Comparison of ENCODE assay signal across 19 mouse cellular contexts in genomic region chr17:25895891-25896290, GRCm38 (mm10). TPM values are rescaled to one million over a fixed set of nuclear protein-coding genes. Genes with fewer than 3 reads are reported as not detected.
DNase-seq lines count a peak whose midpoint lies in the region; ATAC-seq and TF ChIP-seq lines count a peak whose summit lies in the region.
"Had no signal": no experiment of that assay in that cellular context is flagged by ENCODE, and none has a peak within 500 bp of the region (broad histone marks: within the 10 kb centered on the region; RNA-seq: fewer than 3 reads in every experiment).

No protein-coding gene starts in this region.

- intact Hi-C loops in left cerebral cortex, adult 2 months (cut with DNase I): loop anchor here (5.0 to 10.0 kb wide), 2 partner anchors 46 to 199 kb away; partner anchors contain the start of genes Decr2, Nhlrc4, Nme4 and Pigq

- no peak for TF ChIP-seq CTCF in left cerebral cortex, adult 2 months (IDR thresholded peaks at IDR 0.05)

- H3K27ac ChIP-seq in hindbrain, embryonic 11.5 days (ENCODE audit: low read depth, low read length): 0 out of 2 replicates have a peak overlapping the region, but pooled peaks have one; percentile 36
- H3K27ac ChIP-seq in hindbrain, embryonic 14.5 days: no peak overlapping the region
- peak overlapping the region; percentile 40 for H3K27ac ChIP-seq in left cerebral cortex, adult 2 months
- H3K27ac ChIP-seq in hindbrain, embryonic 16.5 days (ENCODE audit: low read depth, low read length): 0 out of 2 replicates have a peak overlapping the region, but pooled peaks have one; percentile 13
- H3K27ac ChIP-seq: heart, adult 2 months; limb, embryonic 15.5 days; liver, embryonic 15.5 days; macrophage; midbrain, embryonic 13.5 days; neural tube, embryonic 15.5 days had no signal

- H3K27me3 ChIP-seq in hindbrain, embryonic 11.5 days (ENCODE audit: control insufficient read depth, insufficient read depth, low read length): no peaks in the 10 kb centered on the region
- no peaks in the 10 kb centered on the region for H3K27me3 ChIP-seq in hindbrain, embryonic 14.5 days (ENCODE audit: control insufficient read depth, insufficient read depth, low read length)
- no peaks in the 10 kb centered on the region for H3K27me3 ChIP-seq in hindbrain, embryonic 16.5 days (replicated peaks; ENCODE audit: control insufficient read depth, insufficient read depth, low read length)
- H3K27me3 ChIP-seq: limb, embryonic 15.5 days; liver, embryonic 15.5 days; midbrain, embryonic 13.5 days; neural tube, embryonic 15.5 days had no signal

- H3K9me3 ChIP-seq in hindbrain, embryonic 11.5 days (ENCODE audit: control insufficient read depth, low read length): no peaks in the 10 kb centered on the region
- no peaks in the 10 kb centered on the region for H3K9me3 ChIP-seq in hindbrain, embryonic 14.5 days (ENCODE audit: control insufficient read depth, low read length)
- no peaks in the 10 kb centered on the region for H3K9me3 ChIP-seq in hindbrain, embryonic 16.5 days (ENCODE audit: control insufficient read depth, low read length)
- H3K9me3 ChIP-seq: limb, embryonic 15.5 days; liver, embryonic 15.5 days; midbrain, embryonic 13.5 days; neural tube, embryonic 15.5 days had no signal

- H3K4me2 ChIP-seq in hindbrain, embryonic 11.5 days (replicated peaks; ENCODE audit: low read depth, low read length): no peak overlapping the region
- no peak overlapping the region for H3K4me2 ChIP-seq in hindbrain, embryonic 14.5 days (replicated peaks)
- H3K4me2 ChIP-seq in hindbrain, embryonic 16.5 days (ENCODE audit: low read length): no peak overlapping the region
- H3K4me2 ChIP-seq: limb, embryonic 15.5 days; liver, embryonic 15.5 days; midbrain, embryonic 13.5 days; neural tube, embryonic 15.5 days had no signal

- H3K36me3 ChIP-seq in hindbrain, embryonic 11.5 days (ENCODE audit: control insufficient read depth, insufficient read depth, low read length): no peaks in the 10 kb centered on the region
- no peaks in the 10 kb centered on the region for H3K36me3 ChIP-seq in hindbrain, embryonic 14.5 days (replicated peaks; ENCODE audit: control insufficient read depth, insufficient read depth)
- 0 out of 2 replicates have a peak, but pooled peaks cover 3% of the 10 kb centered on the region for H3K36me3 ChIP-seq in hindbrain, embryonic 16.5 days (ENCODE audit: control insufficient read depth, insufficient read depth, low read length)

- H3K9ac ChIP-seq in hindbrain, embryonic 11.5 days (ENCODE audit: low read depth, low read length): 0 out of 2 replicates have a peak overlapping the region, but pooled peaks have one; percentile 15
- no peak overlapping the region for H3K9ac ChIP-seq in hindbrain, embryonic 14.5 days
- no peak overlapping the region for H3K9ac ChIP-seq in hindbrain, embryonic 16.5 days (ENCODE audit: low read depth, low read length)
- H3K9ac ChIP-seq: limb, embryonic 15.5 days; liver, embryonic 15.5 days; midbrain, embryonic 13.5 days; neural tube, embryonic 15.5 days had no signal

- WGBS in hindbrain, embryonic 11.5 days: 68% methylated on average over 12 of the region's 12 CpGs
- 57% methylated on average over 12 of the region's 12 CpGs for WGBS in hindbrain, embryonic 14.5 days
- WGBS in hindbrain, embryonic 16.5 days: 68% methylated on average over 12 of the region's 12 CpGs

- peaks cover 7% of the 10 kb centered on the region for H3K4me1 ChIP-seq in hindbrain, embryonic 11.5 days (replicated peaks; ENCODE audit: control insufficient read depth, insufficient read depth, low read length)
- H3K4me1 ChIP-seq in hindbrain, embryonic 14.5 days (replicated peaks; ENCODE audit: control insufficient read depth, insufficient read depth, low read length): no peaks in the 10 kb centered on the region; the same call in 1 of the 2 replicates
- no peaks in the 10 kb centered on the region; the same call in none of the 2 replicates for H3K4me1 ChIP-seq in hindbrain, embryonic 16.5 days (ENCODE audit: control insufficient read depth, insufficient read depth, low read depth, low read length)

- H3K4me3 ChIP-seq in hindbrain, embryonic 11.5 days (ENCODE audit: low read depth, low read length): no peak overlapping the region
- H3K4me3 ChIP-seq in hindbrain, embryonic 14.5 days (replicated peaks; ENCODE audit: low read length): no peak overlapping the region
- no peak overlapping the region for H3K4me3 ChIP-seq in left cerebral cortex, adult 2 months
- no peak overlapping the region for H3K4me3 ChIP-seq in hindbrain, embryonic 16.5 days (ENCODE audit: low read length)
- H3K4me3 ChIP-seq: heart, adult 2 months; limb, embryonic 15.5 days; liver, embryonic 15.5 days; midbrain, embryonic 13.5 days; neural tube, embryonic 15.5 days had no signal

- no peak for ATAC-seq in hindbrain, embryonic 11.5 days (ENCODE audit: low FRiP score)
- ATAC-seq in hindbrain, embryonic 14.5 days (ENCODE audit: low FRiP score): no peak
- ATAC-seq in hindbrain, embryonic 16.5 days: no peak
- ATAC-seq: intestine, embryonic 16.5 days; midbrain, embryonic 13.5 days had no signal

- peak; percentile 22 for DNase-seq in embryo, embryonic 10 days (ENCODE audit: low spot score)
- DNase-seq in embryo, embryonic 11 days: no peak
- no peak for DNase-seq in hindbrain, embryonic 11.5 days (ENCODE audit: low spot score)
- no peak for DNase-seq in hindbrain, embryonic 14.5 days (ENCODE audit: low spot score)
- DNase-seq in left cerebral cortex, adult 2 months (ENCODE audit: extremely low spot score in 1 of 2, low spot score in 2 of 2): no peak
- no peak for DNase-seq in left cerebral cortex, adult 18-20 months (ENCODE audit: low spot score in 2 of 2)
- no peak for DNase-seq in frontal cortex, postnatal 25 days (ENCODE audit: low spot score in 2 of 2)
- DNase-seq: cerebellum, adult 11 months; gastrocnemius, postnatal 14 days; heart, adult 2 months; right cerebral cortex, postnatal 25 days; thymus, adult 18-20 months had no signal

RNA-seq across cellular contexts. Expression of gene Wfikkn1, which starts 15.2 kb away (rescaled TPM):
- 0.71 and 1.3 TPM in 2 replicates for polyA plus RNA-seq in hindbrain, embryonic 11.5 days (2014; fragmentation: Nextera tagmentation; extraction: Ambion mirVana)
- 0.63 and 0.71 TPM in 2 replicates for polyA plus RNA-seq in hindbrain, embryonic 14.5 days (2014; fragmentation: Nextera tagmentation; extraction: Ambion mirVana)
- total RNA-seq in left cerebral cortex, adult 2 months (2021): 1 to 10 TPM; 1.7 TPM
- 1 to 10 TPM; 1.4 to 1.7 TPM for total RNA-seq in left cerebral cortex, adult 18-20 months (2021)
- 0.34 and 0.51 TPM in 2 replicates for polyA plus RNA-seq in hindbrain, embryonic 16.5 days (2015; fragmentation: Nextera tagmentation; extraction: Ambion mirVana)

RNA-seq across cellular contexts. Expression of gene Mettl26, which starts 21.0 kb away (rescaled TPM):
- polyA plus RNA-seq in hindbrain, embryonic 11.5 days (2014; fragmentation: Nextera tagmentation; extraction: Ambion mirVana): 53.2 and 56.6 TPM in 2 replicates
- 58.5 and 67.3 TPM in 2 replicates for polyA plus RNA-seq in hindbrain, embryonic 14.5 days (2014; fragmentation: Nextera tagmentation; extraction: Ambion mirVana)
- 10 to 100 TPM; 37.8 to 38.1 TPM for total RNA-seq in left cerebral cortex, adult 2 months (2021)
- 10 to 100 TPM; 38.7 to 40.2 TPM for total RNA-seq in left cerebral cortex, adult 18-20 months (2021)
- 63.4 and 67.5 TPM in 2 replicates for polyA plus RNA-seq in hindbrain, embryonic 16.5 days (2015; fragmentation: Nextera tagmentation; extraction: Ambion mirVana)

RNA-seq across cellular contexts. Expression of gene Rab40c, which starts 23.6 kb away (rescaled TPM):
- polyA plus RNA-seq in hindbrain, embryonic 11.5 days (2014; fragmentation: Nextera tagmentation; extraction: Ambion mirVana): 19.1 and 19.5 TPM in 2 replicates
- 28.1 and 29.8 TPM in 2 replicates for polyA plus RNA-seq in hindbrain, embryonic 14.5 days (2014; fragmentation: Nextera tagmentation; extraction: Ambion mirVana)
- 10 to 100 TPM; 46.4 to 47.2 TPM for total RNA-seq in left cerebral cortex, adult 2 months (2021)
- total RNA-seq in left cerebral cortex, adult 18-20 months (2021): 10 to 100 TPM; 41.2 TPM
- polyA plus RNA-seq in hindbrain, embryonic 16.5 days (2015; fragmentation: Nextera tagmentation; extraction: Ambion mirVana): 49.5 and 50.8 TPM in 2 replicates

RNA-seq across cellular contexts. Expression of gene Mcrip2, which starts 27.3 kb away (rescaled TPM):
- 7.0 and 8.3 TPM in 2 replicates for polyA plus RNA-seq in hindbrain, embryonic 11.5 days (2014; fragmentation: Nextera tagmentation; extraction: Ambion mirVana)
- polyA plus RNA-seq in hindbrain, embryonic 14.5 days (2014; fragmentation: Nextera tagmentation; extraction: Ambion mirVana): 26.8 and 27.3 TPM in 2 replicates
- 10 to 100 TPM; 17.8 to 25.7 TPM for total RNA-seq in left cerebral cortex, adult 2 months (2021)
- 10 to 100 TPM; 20.0 to 25.6 TPM for total RNA-seq in left cerebral cortex, adult 18-20 months (2021)
- 34.1 and 38.9 TPM in 2 replicates for polyA plus RNA-seq in hindbrain, embryonic 16.5 days (2015; fragmentation: Nextera tagmentation; extraction: Ambion mirVana)

RNA-seq across cellular contexts. Expression of gene Wdr90, which starts 34.6 kb away (rescaled TPM):
- 13.4 and 14.3 TPM in 2 replicates for polyA plus RNA-seq in hindbrain, embryonic 11.5 days (2014; fragmentation: Nextera tagmentation; extraction: Ambion mirVana)
- 13.1 and 14.2 TPM in 2 replicates for polyA plus RNA-seq in hindbrain, embryonic 14.5 days (2014; fragmentation: Nextera tagmentation; extraction: Ambion mirVana)
- total RNA-seq in left cerebral cortex, adult 2 months (2021): 10 to 100 TPM; 34.9 to 36.8 TPM
- 10 to 100 TPM; 26.0 to 31.5 TPM for total RNA-seq in left cerebral cortex, adult 18-20 months (2021)
- 13.1 and 16.2 TPM in 2 replicates for polyA plus RNA-seq in hindbrain, embryonic 16.5 days (2015; fragmentation: Nextera tagmentation; extraction: Ambion mirVana)
